Mouse (Mus musculus) thymus, adult 18-20 months (tissue): Measurements from ENCODE around the gene Gpx1.

Experiments used
- DNase-seq, 2 experiments: peaks; one replicate each; pipeline ENCODE4 v3.0.0; 2022; ENCODE audit warnings: mixed read lengths in 2 of 2

The Gpx1 gene

GRCm38 (mm10) chr9:108340258-108341138 lies 1.8 kb downstream of the Gpx1 start:
- peak in 1 of 2 experiments; percentile 31 for DNase-seq

DNA sequence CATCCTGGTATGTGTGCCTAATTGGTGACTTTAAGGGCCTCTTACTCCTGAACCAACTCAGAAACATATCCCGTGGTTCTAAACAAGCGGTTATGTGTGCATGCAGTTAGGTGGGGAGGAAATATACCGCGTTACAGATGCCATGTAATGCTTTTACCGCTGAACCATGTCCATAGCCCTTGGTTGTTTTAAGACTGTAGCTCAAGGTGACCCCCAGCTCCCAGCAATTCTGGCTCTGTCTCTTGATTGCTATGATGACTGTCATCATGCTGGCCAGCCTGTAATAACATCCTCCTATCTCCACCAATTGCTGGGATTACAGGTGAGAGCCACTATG lies 2.4 kb downstream of the Gpx1 start:
- no peak for DNase-seq

DNA sequence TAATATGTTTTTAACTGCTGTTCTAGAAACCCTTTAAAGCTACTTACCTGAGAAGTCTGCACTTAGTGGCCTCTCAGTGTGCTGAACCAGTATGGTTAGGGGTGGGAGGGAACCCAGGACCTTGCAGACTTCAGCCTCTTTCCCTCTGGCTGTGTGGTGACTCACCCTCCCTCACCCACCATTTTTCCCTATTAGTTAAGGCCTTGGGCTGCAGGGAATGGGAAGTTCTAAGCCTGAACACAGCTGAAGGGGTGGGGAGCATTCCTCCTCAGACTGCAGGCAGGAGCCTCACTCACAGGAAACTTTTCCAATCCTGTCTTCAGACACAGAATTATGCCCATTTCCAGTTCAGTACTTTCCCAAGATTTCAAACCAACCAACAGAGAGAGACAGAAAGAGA lies 3.1 kb downstream of the Gpx1 start:
- DNase-seq: no peak

DNA sequence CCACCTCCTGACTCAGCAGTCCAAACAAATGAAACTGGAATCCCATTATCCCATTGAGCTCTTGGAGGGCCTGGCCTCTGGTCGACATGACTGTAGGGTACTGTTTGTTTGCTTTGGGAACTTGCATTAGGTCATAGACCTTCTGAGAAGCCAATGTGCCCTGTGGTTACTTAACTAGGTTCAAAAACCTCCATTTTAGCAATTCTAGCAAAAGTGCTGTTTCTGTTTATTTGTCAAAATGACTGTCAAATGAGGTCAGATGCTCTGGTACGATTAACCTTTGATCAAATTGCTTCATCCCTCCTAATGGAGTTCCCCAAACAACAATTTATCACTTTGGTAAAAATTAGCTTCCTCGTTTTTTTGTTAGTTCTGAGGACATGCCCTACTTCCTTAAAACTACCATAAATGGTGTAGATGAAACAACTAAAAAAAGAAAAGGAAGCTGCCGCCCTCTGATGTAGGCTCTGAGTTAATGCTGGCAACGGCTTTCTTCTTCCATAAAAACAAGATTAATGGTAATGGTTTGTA lies 3.7 kb downstream of the Gpx1 start:
- DNase-seq: no peak

- no peak for DNase-seq
Observed at GRCm38 (mm10) chr9:108343331-108343730, 4.6 kb downstream of the Gpx1 start.

DNA sequence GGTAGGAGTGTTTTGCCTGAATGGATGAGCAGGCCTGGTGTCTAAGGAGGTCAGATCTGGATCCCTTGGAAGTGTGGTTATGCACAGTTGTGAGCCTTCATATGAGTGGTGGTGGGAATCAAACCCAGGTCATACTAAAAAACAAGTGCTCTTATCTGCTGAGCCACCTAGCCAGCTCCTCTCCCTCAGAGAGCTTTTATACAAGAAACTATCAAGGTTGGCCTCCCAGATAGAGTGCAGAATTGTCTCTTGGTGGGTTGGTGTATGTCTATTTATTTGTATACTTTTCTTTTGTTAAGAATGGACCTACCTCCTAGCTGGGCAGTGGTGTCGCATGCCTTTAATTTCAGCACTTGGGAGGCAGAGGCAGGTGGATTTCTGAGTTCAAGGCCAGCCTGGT lies 5.1 kb downstream of the Gpx1 start:
- no peak for DNase-seq

GRCm38 (mm10) chr9:108344471-108344870 lies 5.8 kb downstream of the Gpx1 start:
- no peak for DNase-seq

DNA sequence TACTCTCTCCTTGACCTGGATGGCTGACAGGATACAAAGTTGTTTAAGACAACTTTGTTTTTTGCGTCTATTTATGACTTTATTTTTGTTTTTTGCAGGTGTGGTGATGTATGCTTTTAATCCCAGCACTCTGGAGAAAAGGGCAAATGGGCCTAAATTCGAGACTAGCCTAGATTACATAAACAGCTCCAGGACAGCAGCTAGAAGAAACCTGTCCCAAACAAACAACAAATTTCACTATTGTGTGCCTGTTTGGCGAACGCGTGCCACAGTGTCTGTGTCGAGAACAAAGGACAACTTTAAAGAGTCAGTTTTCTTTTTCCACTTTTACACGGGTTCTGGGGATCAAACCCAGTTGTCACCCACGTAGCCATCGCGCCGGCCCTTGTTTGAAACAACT lies 8.3 kb downstream of the Gpx1 start:
- DNase-seq: no peak

- peak; percentile 72 to 79 for DNase-seq
Observed at GRCm38 (mm10) chr9:108347540-108348289, 9.0 kb downstream of the Gpx1 start, which contains the start of gene Usp4. Usp4 (plus strand) TSS chr9:108347853.

DNA sequence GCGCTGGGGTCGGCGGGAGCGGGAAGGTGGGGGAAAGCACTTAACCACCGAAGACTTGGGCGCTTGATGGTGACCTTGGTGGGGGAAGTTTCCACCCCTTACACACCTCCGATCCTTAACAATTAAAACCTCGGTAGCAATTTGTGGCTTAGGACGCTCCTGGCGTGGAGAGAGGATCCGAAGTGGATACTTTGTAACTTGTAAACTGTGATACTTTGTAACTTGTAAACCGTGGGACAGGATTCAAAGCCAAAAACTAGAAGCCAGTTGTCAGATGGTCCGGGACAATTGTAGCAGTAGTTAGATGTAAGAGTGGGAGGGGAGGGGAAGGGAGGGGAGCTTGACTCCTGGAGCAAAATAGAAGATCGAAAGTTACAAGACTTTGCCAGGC lies 9.6 kb downstream of the Gpx1 start:
- DNase-seq: no peak

GRCm38 (mm10) chr9:108349727-108350126 lies 11.0 kb downstream of the Gpx1 start:
- no peak for DNase-seq

- DNase-seq: no peak
Observed at GRCm38 (mm10) chr9:108378234-108378633, 39.5 kb downstream of the Gpx1 start.

GRCm38 (mm10) chr9:108378736-108379135 lies 40.0 kb downstream of the Gpx1 start:
- DNase-seq: no peak

- DNase-seq: no peak
Observed at GRCm38 (mm10) chr9:108379294-108379693, 40.6 kb downstream of the Gpx1 start.

DNA sequence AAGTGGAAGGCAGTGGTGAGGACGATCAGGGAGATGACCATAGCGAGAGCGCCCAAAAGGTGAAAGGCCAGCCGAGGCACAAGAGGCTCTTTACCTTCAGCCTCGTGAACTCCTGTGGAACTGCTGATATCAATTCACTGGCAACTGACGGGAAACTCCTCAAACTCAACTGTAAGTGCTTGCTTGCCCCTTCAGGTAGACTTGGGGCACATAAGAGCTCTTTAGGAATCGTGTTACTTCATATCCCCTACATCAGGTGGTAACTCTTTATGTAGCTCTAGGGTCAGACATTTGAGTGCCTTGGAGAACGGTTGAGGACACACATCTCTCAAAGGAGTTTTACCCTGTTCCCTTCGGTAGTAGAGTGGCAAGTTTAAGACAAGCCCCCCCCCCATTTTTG lies 42.7 kb downstream of the Gpx1 start:
- DNase-seq: no peak

GRCm38 (mm10) chr9:108385006-108385405 lies 46.3 kb downstream of the Gpx1 start:
- no peak for DNase-seq

GRCm38 (mm10) chr9:108386816-108387215 lies 48.1 kb downstream of the Gpx1 start:
- DNase-seq: no peak

DNA sequence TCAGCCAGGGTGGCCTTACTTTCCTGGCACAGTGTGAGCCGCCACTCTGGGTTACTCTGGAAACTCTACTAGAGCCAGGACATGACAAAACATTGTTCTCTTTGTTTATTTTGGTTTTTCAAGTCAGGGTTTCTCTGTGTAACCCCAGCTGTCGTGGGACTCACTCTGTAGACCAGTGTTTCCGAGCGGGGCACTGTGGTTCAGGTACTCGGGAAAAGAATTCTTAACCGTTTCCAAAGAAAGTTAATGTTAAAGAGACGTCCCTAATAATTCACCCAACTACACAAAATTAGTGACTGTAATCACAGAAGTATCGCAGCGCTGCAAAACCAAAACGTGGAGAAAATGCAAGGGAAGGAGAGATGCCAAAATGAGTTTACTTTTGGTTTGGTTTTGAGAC lies 49.9 kb downstream of the Gpx1 start:
- DNase-seq: no peak

DNA sequence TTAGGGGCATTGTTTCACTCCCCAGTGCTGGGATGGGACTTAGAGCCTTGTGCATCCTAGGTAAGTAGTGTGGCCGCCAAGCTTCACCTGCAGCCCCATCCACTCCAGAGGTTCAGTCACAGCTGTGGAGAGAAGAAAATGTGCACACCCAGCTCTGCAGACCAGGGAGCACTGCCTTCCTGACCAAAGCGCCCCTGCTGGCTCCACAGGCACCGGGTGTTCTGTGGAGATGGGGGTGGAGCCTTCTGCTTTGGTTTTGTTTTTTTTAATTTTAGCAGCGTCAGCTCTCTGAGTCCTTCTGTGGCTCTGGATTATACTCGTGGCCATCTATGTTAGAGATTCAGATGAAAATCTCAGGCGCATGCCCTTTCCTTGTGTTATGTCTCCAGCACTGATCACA lies 50.5 kb downstream of the Gpx1 start:
- DNase-seq: no peak
